Mouse (Mus musculus): ENCODE results near the gene Slc28a3.

- no peak for TF ChIP-seq GATA1 (IDR thresholded peaks at IDR 0.05; ENCODE audit: borderline replicate concordance, low read length)
- TF ChIP-seq FLI1 (IDR thresholded peaks at IDR 0.05; ENCODE audit: low read length), result no peak
Observed at GRCm38 (mm10) chr13:58536466-58537231, 74.0 kb downstream of the Slc28a3 start.

Measured in megakaryocyte, embryonic 14.5 days (primary cell).